Mouse (Mus musculus) brain, embryonic 14.5 days (tissue): Measurements from ENCODE around the gene Wif1.

Experiments used
- CTCF ChIP-seq: fragments of 200-500 bp; IDR thresholded peaks from 2 replicates; pipeline ENCODE4 v1.5.1; 2012; ENCODE audit warnings: inconsistent platforms, mild to moderate bottlenecking, moderate library complexity, borderline replicate concordance; ENCODE audit not compliant: insufficient read depth, insufficient read length; ENCODE audit errors: extremely low read depth
- POLR2A ChIP-seq: fragments of 200-500 bp; IDR thresholded peaks from 2 replicates; pipeline ENCODE4 v1.6.1; 2012; ENCODE audit warnings: mild to moderate bottlenecking, inconsistent platforms, borderline replicate concordance; ENCODE audit not compliant: poor library complexity, insufficient read depth, insufficient read length, severe bottlenecking; ENCODE audit errors: extremely low read depth

DNA sequence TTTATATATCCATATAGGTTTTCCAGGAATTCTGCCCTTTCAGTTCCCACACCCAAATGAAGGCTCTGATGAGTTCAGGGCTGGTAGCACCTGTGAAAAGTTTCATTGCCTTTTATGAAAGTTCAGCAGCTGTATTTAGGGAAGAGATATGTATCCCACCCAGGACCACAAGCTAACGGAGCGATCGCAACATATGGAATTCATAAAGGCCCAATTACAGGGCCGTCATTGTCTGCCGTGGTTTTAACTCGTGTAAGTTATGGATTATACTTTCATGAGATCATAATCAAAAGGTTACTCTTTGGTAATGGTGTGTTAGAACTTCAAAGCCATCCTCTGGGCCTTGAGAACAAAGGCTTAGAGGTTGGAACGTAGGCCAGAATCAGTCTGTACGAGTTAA lies 28.9 kb downstream of the Wif1 start:
- TF ChIP-seq POLR2A = no peak
- no peak for TF ChIP-seq CTCF
